ENCODE assay signal across 8 mouse cellular contexts in the genomic region with DNA sequence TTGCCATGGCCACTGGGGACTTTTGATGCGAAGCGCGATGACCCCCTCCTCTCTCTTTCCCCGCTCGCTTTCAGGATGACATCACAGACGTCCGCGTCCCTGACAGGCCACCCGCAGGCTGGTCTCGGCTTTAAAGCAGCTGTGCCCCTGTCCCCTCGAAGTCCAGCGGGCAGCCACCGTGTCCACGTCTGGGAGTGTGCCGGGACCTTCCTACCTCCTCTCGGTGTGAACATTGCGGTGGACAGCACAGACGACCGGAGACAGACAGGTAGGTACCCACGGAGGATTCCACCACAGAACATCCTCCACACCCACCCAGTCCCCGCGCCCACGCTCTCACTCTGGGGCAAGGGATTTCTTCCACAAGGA. TPM values are rescaled to one million over a fixed set of nuclear protein-coding genes. Genes with fewer than 3 reads are reported as not detected.
DNase-seq lines count a peak whose midpoint lies in the region; ATAC-seq and TF ChIP-seq lines count a peak whose summit lies in the region.
"Had no signal": no experiment of that assay in that cellular context is flagged by ENCODE, and none has a peak within 500 bp of the region (broad histone marks: within the 10 kb centered on the region; RNA-seq: fewer than 3 reads in every experiment).

No protein-coding gene starts in this region.

- intact Hi-C loops in left cerebral cortex, postnatal 14 days (cut with DNase I), result loop anchor here (5.0 kb wide), 1 partner anchor 35 kb away; a partner anchor contains a TSS

- peak; percentile 84 for ATAC-seq in hindbrain, embryonic 11.5 days (ENCODE audit: low FRiP score)
- ATAC-seq in midbrain, embryonic 11.5 days (ENCODE audit: low FRiP score), result peak; percentile 85
- peak; percentile 44; the same call in 1 of the 2 replicates for ATAC-seq in stomach, postnatal 0 days (ENCODE audit: low FRiP score, low TSS enrichment)

- DNase-seq in left cerebral cortex, postnatal 14 days (ENCODE audit: low spot score in 2 of 2), result peak; percentile 62 to 65
- DNase-seq in left cerebral cortex, adult 9 months (ENCODE audit: low spot score in 2 of 2), result no peak
- DNase-seq in embryo, embryonic 11.5 days (ENCODE audit: low read depth, low spot score), result peak; percentile 45
- DNase-seq in hindbrain, embryonic 11.5 days (ENCODE audit: low spot score), result peak; percentile 84
- DNase-seq in midbrain, embryonic 11.5 days (ENCODE audit: low spot score, missing footprints), result no peak
- no peak for DNase-seq in stomach, postnatal 0 days (ENCODE audit: low spot score)
- no peak for DNase-seq in urinary bladder, postnatal 36 days (ENCODE audit: low spot score in 2 of 2)

- no peak for TF ChIP-seq EP300 in stomach, postnatal 0 days (optimal IDR thresholded peaks at IDR 0.05)

- H3K9ac ChIP-seq in hindbrain, embryonic 11.5 days (ENCODE audit: low read depth, low read length), result peak overlapping the region; percentile 68
- H3K9ac ChIP-seq in midbrain, embryonic 11.5 days (ENCODE audit: low read length), result peak overlapping the region; percentile 72
- H3K9ac ChIP-seq in stomach, postnatal 0 days (ENCODE audit: low read length), result no peak overlapping the region

- 2% methylated on average over 23 of the region's 23 CpGs for WGBS in hindbrain, embryonic 11.5 days
- 1% methylated on average over 21 of the region's 23 CpGs for WGBS in midbrain, embryonic 11.5 days
- WGBS in stomach, postnatal 0 days, result 2% methylated on average over 15 of the region's 23 CpGs

- no peaks in the 10 kb centered on the region for H3K36me3 ChIP-seq in hindbrain, embryonic 11.5 days (ENCODE audit: control insufficient read depth, insufficient read depth, low read length)
- no peaks in the 10 kb centered on the region for H3K36me3 ChIP-seq in midbrain, embryonic 11.5 days (ENCODE audit: control insufficient read depth, insufficient read depth, low read length)
- no peaks in the 10 kb centered on the region for H3K36me3 ChIP-seq in stomach, postnatal 0 days (ENCODE audit: control insufficient read depth, insufficient read depth, low read length)

- H3K4me3 ChIP-seq in hindbrain, embryonic 11.5 days (ENCODE audit: low read depth, low read length), result peak overlapping the region; percentile 54
- H3K4me3 ChIP-seq in midbrain, embryonic 11.5 days (ENCODE audit: low read depth, low read length), result peak overlapping the region; percentile 51
- 0 out of 2 replicates have a peak overlapping the region, but pooled peaks have one; percentile 6 for H3K4me3 ChIP-seq in stomach, postnatal 0 days (ENCODE audit: low read depth, low read length)
- H3K4me3 ChIP-seq: myocyte had no signal

- H3K4me2 ChIP-seq in hindbrain, embryonic 11.5 days (replicated peaks; ENCODE audit: low read depth, low read length), result peak overlapping the region; percentile 79
- H3K4me2 ChIP-seq in midbrain, embryonic 11.5 days, result peak overlapping the region; percentile 89
- H3K4me2 ChIP-seq in stomach, postnatal 0 days (replicated peaks; ENCODE audit: low read depth), result peak overlapping the region; percentile 29

- no peak for TF ChIP-seq CTCF in stomach, postnatal 0 days (IDR thresholded peaks at IDR 0.05; ENCODE audit: low read depth)

- H3K27me3 ChIP-seq in hindbrain, embryonic 11.5 days (ENCODE audit: control insufficient read depth, insufficient read depth, low read length), result 0 out of 2 replicates have a peak, but pooled peaks cover 5% of the 10 kb centered on the region
- 0 out of 2 replicates have a peak, but pooled peaks cover 2% of the 10 kb centered on the region for H3K27me3 ChIP-seq in midbrain, embryonic 11.5 days (ENCODE audit: control insufficient read depth, insufficient read depth, low read length)
- H3K27me3 ChIP-seq in stomach, postnatal 0 days (ENCODE audit: control insufficient read depth, insufficient read depth, low read length), result no peaks in the 10 kb centered on the region; the same call in 1 of the 2 replicates

- H3K27ac ChIP-seq in hindbrain, embryonic 11.5 days (ENCODE audit: low read depth, low read length), result peak overlapping the region; percentile 60; the same call in 1 of the 2 replicates
- peak overlapping the region; percentile 68; the same call in 1 of the 2 replicates for H3K27ac ChIP-seq in midbrain, embryonic 11.5 days (ENCODE audit: low read depth, low read length)
- no peak overlapping the region for H3K27ac ChIP-seq in stomach, postnatal 0 days (replicated peaks)

- no peaks in the 10 kb centered on the region for H3K9me3 ChIP-seq in hindbrain, embryonic 11.5 days (ENCODE audit: control insufficient read depth, low read length)
- no peaks in the 10 kb centered on the region for H3K9me3 ChIP-seq in midbrain, embryonic 11.5 days (ENCODE audit: control insufficient read depth, low read length)
- H3K9me3 ChIP-seq in stomach, postnatal 0 days (ENCODE audit: control insufficient read depth, low read length), result no peaks in the 10 kb centered on the region

- H3K4me1 ChIP-seq in hindbrain, embryonic 11.5 days (replicated peaks; ENCODE audit: control insufficient read depth, insufficient read depth, low read length), result peaks cover 9% of the 10 kb centered on the region; the same call in 1 of the 2 replicates
- peaks cover 51% of the 10 kb centered on the region for H3K4me1 ChIP-seq in midbrain, embryonic 11.5 days (ENCODE audit: control insufficient read depth, insufficient read depth, low read length)
- H3K4me1 ChIP-seq in stomach, postnatal 0 days (replicated peaks; ENCODE audit: control insufficient read depth, insufficient read depth), result no peaks in the 10 kb centered on the region

RNA-seq across cellular contexts. Expression of a gene that starts 13.2 kb away (rescaled TPM):
- total RNA-seq in left cerebral cortex, postnatal 14 days (2021), result 10 to 100 TPM; 22.3 to 24.0 TPM
- polyA plus RNA-seq in hindbrain, embryonic 11.5 days (2014; fragmentation: Nextera tagmentation; extraction: Ambion mirVana), result 37.4 and 43.7 TPM in 2 replicates
- polyA plus RNA-seq in midbrain, embryonic 11.5 days (2014; fragmentation: Nextera tagmentation; extraction: Ambion mirVana), result 42.2 and 48.9 TPM in 2 replicates
- 25.8 and 27.0 TPM in 2 replicates for polyA plus RNA-seq in stomach, postnatal 0 days (2015; fragmentation: Nextera tagmentation; extraction: Ambion mirVana)

RNA-seq across cellular contexts. Expression of a gene that starts 30.8 kb away (rescaled TPM):
- total RNA-seq in left cerebral cortex, postnatal 14 days (2021), result 1 to 10 TPM in 1 of 2 experiments, under 1 TPM in 1; 0.90 to 1.0 TPM
- 0.14 and 0.56 TPM in 2 replicates for polyA plus RNA-seq in hindbrain, embryonic 11.5 days (2014; fragmentation: Nextera tagmentation; extraction: Ambion mirVana)
- 0.57 and 0.78 TPM in 2 replicates for polyA plus RNA-seq in midbrain, embryonic 11.5 days (2014; fragmentation: Nextera tagmentation; extraction: Ambion mirVana)
- polyA plus RNA-seq in stomach, postnatal 0 days (2015; fragmentation: Nextera tagmentation; extraction: Ambion mirVana), result 10.6 and 10.9 TPM in 2 replicates

RNA-seq across cellular contexts. Expression of a gene that starts 35.4 kb away (rescaled TPM):
- 1 to 10 TPM; 4.8 to 5.7 TPM for total RNA-seq in left cerebral cortex, postnatal 14 days (2021)
- 17.8 and 21.3 TPM in 2 replicates for polyA plus RNA-seq in hindbrain, embryonic 11.5 days (2014; fragmentation: Nextera tagmentation; extraction: Ambion mirVana)
- 20.5 and 24.0 TPM in 2 replicates for polyA plus RNA-seq in midbrain, embryonic 11.5 days (2014; fragmentation: Nextera tagmentation; extraction: Ambion mirVana)
- 8.2 and 8.3 TPM in 2 replicates for polyA plus RNA-seq in stomach, postnatal 0 days (2015; fragmentation: Nextera tagmentation; extraction: Ambion mirVana)

Comparison
In these comparisons a context has a peak if more than half of its experiments do, and no peak if none do; other contexts are left out.
1. DNase-seq: peak in left cerebral cortex, postnatal 14 days (2 of 2), embryo, embryonic 11.5 days (single experiment) and hindbrain, embryonic 11.5 days (single experiment); none in left cerebral cortex, adult 9 months (0 of 2), midbrain, embryonic 11.5 days (single experiment), stomach, postnatal 0 days (single experiment) and urinary bladder, postnatal 36 days (0 of 2).
2. H3K4me2 ChIP-seq: peak in every context shown above with its lines; median percentile 89 in midbrain, embryonic 11.5 days; 79 in hindbrain, embryonic 11.5 days; 29 in stomach, postnatal 0 days.
3. Peak in every context shown above with its lines, with median percentiles within 50 percentile points of each other: ATAC-seq and H3K4me3 ChIP-seq.